Mouse (Mus musculus) adrenal gland, adult 18-20 months (tissue): ENCODE results near the gene Ube2z. TPM values are rescaled to one million over a fixed set of nuclear protein-coding genes. Genes with fewer than 3 reads are reported as not detected.
"Not testable (repeated sequence)": the region's sequence is repeated elsewhere in the genome, so short reads cannot be mapped to it uniquely, and the experiment has no call there.

Source experiments
- DNase-seq, 2 experiments: peaks; one replicate each; pipeline ENCODE4 v3.0.0; 2021 to 2022; ENCODE audit warnings: low spot score in 2 of 2
- long read RNA-seq, 2 experiments: library from polyadenylated mRNA; stranded (forward); transcript quantifications; one replicate each; pipeline ENCODE4 v2.0.0; 2021
- total RNA-seq, 2 experiments: library from RNA; stranded (reverse); gene quantifications; 1 replicate in 1 of 2; 2 replicates in 1 of 2; pipeline ENCODE4 v1.2.3; 2021

The Ube2z gene
- 10 to 100 TPM; 49.3 to 57.7 TPM for total RNA-seq
- long read RNA-seq, experiment 1, transcript Ube2z-201 (7 exons, 3,997 nt): major isoform, 117 of 124 reads
- long read RNA-seq, experiment 1, partial matches to known transcripts: 5 of 124 reads
- long read RNA-seq, experiment 1, other reads (novel, unspliced or antisense): 2 of 124 reads
- long read RNA-seq, experiment 2, transcript Ube2z-201 (7 exons, 3,997 nt): major isoform, 178 of 201 reads
- long read RNA-seq, experiment 2, partial matches to known transcripts: 7 of 201 reads
- long read RNA-seq, experiment 2, other reads (novel, unspliced or antisense): 16 of 201 reads

- peak; percentile 97 to 98 for DNase-seq
These were observed at the start of gene Ube2z for GRCm38 (mm10) chr11:96065215-96065911. TSS of gene Ube2z (minus strand) at chr11:96065388.

GRCm38 (mm10) chr11:96114077-96114476 is 48.9 kb upstream of the Ube2z start:
- DNase-seq: no peak

GRCm38 (mm10) chr11:96111751-96112150 is 46.6 kb upstream of the Ube2z start, which contains the start of gene Calcoco2:
TSS of gene Calcoco2 (minus strand) at chr11:96111964.
- no peak for DNase-seq

- DNase-seq: not testable (repeated sequence)
These were observed 45.8 kb upstream of the Ube2z start for GRCm38 (mm10) chr11:96110950-96111349.

GRCm38 (mm10) chr11:96108376-96108775 is 43.2 kb upstream of the Ube2z start:
- DNase-seq: no peak

GRCm38 (mm10) chr11:96093361-96093760 is 28.2 kb upstream of the Ube2z start:
- peak; percentile 41 to 50 for DNase-seq

- DNase-seq: no peak
These were observed 27.6 kb upstream of the Ube2z start for GRCm38 (mm10) chr11:96092674-96093291.

GRCm38 (mm10) chr11:96091073-96091472 is 25.9 kb upstream of the Ube2z start:
- DNase-seq: no peak

- DNase-seq: no peak
These were observed 22.8 kb upstream of the Ube2z start for GRCm38 (mm10) chr11:96087981-96088380.

GRCm38 (mm10) chr11:96082682-96083081 is 17.5 kb upstream of the Ube2z start:
- no peak for DNase-seq

GRCm38 (mm10) chr11:96080736-96081135 is 15.5 kb upstream of the Ube2z start:
- DNase-seq: no peak

- DNase-seq: no peak
These were observed 11.3 kb upstream of the Ube2z start for GRCm38 (mm10) chr11:96076221-96077105.

GRCm38 (mm10) chr11:96075509-96076220 is 10.5 kb upstream of the Ube2z start, which contains the start of gene Atp5g1:
TSS of gene Atp5g1 (minus strand) at chr11:96075670.
- DNase-seq: peak; percentile 83 to 89

- peak in 1 of 2 experiments; percentile 36 for DNase-seq
These were observed 10.0 kb upstream of the Ube2z start for GRCm38 (mm10) chr11:96075177-96075508.

GRCm38 (mm10) chr11:96074351-96075176 is 9.4 kb upstream of the Ube2z start:
- DNase-seq: no peak

- DNase-seq: no peak
These were observed 8.3 kb upstream of the Ube2z start for GRCm38 (mm10) chr11:96073295-96073993.

GRCm38 (mm10) chr11:96071013-96071412 is 5.8 kb upstream of the Ube2z start:
- DNase-seq: no peak

GRCm38 (mm10) chr11:96070353-96070752 is 5.2 kb upstream of the Ube2z start:
- DNase-seq: no peak

GRCm38 (mm10) chr11:96068231-96068630 is 3.0 kb upstream of the Ube2z start:
- DNase-seq: no peak
